Mouse (Mus musculus) spleen, adult 12 weeks (tissue): ENCODE results near the gene Chrm4.

Experiments
- DNase-seq: peaks from one replicate; pipeline ENCODE4 v3.0.0; 2022; ENCODE audit warnings: low spot score

Gene Chrm4

GRCm38 (mm10) chr2:91963443-91963932 lies 36.4 kb downstream of the Chrm4 start:
- DNase-seq = peak; percentile 89

- no peak for DNase-seq
Measured at GRCm38 (mm10) chr2:91964610-91965204, 37.7 kb downstream of the Chrm4 start.

- DNase-seq = no peak
Measured at GRCm38 (mm10) chr2:91965417-91965816, 38.4 kb downstream of the Chrm4 start.

- no peak for DNase-seq
Measured at GRCm38 (mm10) chr2:91966367-91966766, 39.3 kb downstream of the Chrm4 start.

- no peak for DNase-seq
Measured at GRCm38 (mm10) chr2:91967962-91968361, 40.9 kb downstream of the Chrm4 start.

GRCm38 (mm10) chr2:91971231-91972097 lies 44.4 kb downstream of the Chrm4 start:
- no peak for DNase-seq

- DNase-seq = no peak
Measured at GRCm38 (mm10) chr2:91972121-91972566, 45.1 kb downstream of the Chrm4 start.

GRCm38 (mm10) chr2:91973416-91974135 lies 46.5 kb downstream of the Chrm4 start:
- no peak for DNase-seq

GRCm38 (mm10) chr2:91975581-91976541 lies 48.8 kb downstream of the Chrm4 start, which contains the start of gene Dgkz:
Gene Dgkz, minus strand, starts transcription at chr2:91975864.
- DNase-seq = no peak

GRCm38 (mm10) chr2:91977960-91978359 lies 50.9 kb downstream of the Chrm4 start:
- no peak for DNase-seq
